Mouse (Mus musculus): ENCODE results near the gene Tmcc3.

Tmcc3 gene

DNA sequence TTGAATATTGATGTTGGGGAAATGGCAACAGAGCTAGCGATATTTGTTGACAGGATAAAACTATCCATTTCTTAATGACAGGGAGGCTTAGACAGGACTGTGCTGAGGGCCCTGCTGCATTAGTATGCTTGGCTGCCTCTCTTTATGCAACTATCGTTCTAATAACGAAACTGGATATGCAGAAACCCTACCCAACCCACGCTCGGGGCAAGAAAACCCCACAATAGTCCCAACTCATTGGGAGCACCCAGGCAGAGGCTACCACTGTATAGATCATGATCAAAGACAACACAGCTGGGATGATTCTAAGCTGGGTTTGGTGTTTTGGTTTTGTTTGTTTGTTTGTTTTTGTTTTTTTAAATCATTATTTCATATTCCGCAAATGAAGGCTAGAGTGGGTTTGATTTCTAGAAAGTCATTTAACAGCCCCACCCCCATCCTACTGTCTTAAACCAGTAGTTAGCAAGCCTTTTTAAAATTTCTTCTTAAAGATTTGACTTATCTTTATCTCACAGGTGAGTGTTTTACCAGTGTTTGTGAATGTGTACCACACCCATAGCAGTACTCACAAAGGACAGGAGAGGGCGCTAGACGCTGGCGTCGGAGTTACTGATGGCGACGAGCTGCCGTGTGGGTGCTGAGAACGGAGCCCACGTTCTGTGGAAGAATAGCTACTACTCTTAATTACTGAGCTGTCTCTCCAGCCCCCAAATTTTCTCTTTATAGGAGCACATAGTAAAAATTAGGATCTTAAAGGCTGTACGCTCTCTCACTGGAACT, 20.8 kb downstream of the Tmcc3 start:
- DNase-seq (ENCODE audit: low read depth) = no peak

DNA sequence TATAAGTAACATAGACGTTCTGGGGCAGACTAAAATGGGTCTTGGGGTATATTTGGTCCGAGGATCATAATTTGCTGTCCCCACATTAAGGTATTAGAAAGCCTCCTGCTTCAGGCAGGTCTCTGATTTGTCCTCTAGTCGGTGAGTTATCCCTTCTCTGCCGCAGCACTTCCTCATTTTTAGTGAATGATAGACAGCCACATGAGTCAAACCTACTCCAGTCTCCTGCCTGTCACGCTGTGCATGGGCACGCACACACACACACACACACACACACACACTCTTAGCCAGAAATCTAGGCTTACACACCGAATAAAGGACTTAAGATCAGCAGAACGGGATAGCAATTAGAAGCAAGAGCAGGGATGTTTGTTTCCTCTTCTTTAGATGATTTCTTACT, 21.6 kb downstream of the Tmcc3 start:
- DNase-seq (ENCODE audit: low read depth) = no peak

DNA sequence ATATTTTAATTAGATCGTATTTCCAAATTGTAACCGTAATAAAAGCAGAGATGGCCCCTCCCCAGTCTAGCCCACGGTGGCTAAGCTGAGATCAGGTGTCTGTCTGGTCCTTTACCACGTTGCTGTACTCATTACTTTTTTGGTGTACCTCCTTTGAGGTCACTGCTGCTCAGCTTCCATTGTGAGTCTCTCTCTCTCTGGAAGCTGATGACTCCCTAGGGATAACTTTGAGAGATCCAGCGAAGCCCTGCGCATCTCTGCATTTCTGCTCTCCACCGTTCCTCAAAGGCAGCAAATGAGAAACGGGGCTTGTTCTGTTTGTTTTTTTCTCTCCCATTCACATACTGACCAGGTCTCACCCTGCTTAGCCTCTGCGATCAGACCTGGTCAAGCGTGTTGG, 23.3 kb downstream of the Tmcc3 start:
- DNase-seq (ENCODE audit: low read depth) = no peak

DNA sequence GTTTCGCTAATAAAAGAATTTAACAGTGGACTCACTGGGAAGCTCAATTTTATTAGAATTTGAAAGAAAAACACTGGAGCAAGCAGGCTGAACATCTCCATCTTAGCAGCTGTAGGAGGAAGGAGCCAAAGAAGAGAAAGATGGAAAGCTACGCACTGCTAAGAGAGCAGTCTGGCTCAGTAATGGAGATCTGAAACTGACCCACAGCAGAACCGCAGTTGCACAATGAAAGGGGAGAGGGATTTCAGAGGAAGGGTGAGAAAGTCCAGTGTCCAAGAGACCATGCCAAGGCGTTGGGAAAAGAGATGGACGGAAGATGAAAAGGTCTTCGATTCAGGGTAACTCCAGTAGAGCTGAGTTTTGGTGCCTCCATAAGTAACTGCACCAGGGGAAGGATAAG, 24.3 kb downstream of the Tmcc3 start:
- no peak for DNase-seq (ENCODE audit: low read depth)

DNA sequence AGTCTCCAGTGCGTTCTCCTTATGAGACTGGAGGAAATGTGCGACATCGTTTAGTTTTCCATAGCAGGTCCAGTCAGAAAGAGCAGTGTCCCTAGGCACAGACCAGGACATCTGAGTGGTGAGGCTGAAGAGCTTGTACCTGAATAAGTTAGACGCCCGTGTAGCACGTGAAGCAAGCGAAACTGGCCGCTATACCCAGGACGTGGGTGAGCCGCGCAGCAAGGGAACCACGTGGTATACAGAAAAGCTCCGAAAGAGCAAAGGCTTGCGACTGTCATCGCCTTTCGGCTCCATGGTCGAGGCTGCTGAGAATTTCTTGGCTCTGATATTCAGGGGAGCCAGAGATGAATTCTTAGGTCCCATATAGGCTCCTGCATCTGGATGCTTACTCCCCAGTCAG, 29.8 kb downstream of the Tmcc3 start:
- no peak for DNase-seq (ENCODE audit: low read depth)

DNA sequence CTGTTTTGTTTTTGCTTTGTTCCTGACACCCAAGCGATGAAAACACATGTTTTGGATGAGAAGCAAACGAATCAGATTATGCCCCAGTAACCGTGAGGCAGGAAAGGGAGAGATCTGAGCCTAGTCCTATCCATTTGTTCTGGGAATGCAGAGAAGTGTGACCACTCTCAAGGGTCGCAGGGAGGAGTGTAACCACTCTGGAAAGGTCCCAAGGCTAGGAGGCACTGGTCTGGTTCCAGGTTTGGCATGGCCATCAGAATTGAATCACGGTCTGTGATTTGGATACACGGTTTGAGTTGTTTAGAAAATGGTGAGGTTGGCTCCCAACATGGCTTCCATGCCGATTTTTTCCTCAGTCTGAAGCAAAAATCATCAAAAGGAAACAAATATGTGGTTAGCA, 30.5 kb downstream of the Tmcc3 start:
- DNase-seq (ENCODE audit: low read depth) = no peak

DNA sequence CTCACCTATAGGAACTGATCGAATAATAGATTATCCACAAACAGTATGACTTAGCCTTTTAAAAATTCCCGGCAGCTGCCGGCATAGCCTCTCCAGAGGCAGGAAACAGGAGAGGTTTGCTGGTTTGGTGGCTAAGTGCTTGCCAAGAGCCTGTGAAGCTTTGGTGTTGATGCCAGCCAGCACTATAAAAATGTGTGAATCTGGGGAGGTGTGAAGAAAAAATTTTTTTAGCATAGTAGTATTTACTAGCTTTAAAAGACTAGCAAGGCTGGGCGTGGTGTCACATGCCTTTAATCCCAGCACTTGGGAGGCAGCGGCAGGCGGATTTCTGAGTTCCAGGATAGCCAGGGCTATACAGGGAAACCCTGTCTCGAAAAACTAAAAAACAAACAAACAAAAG, 31.8 kb downstream of the Tmcc3 start:
- no peak for DNase-seq (ENCODE audit: low read depth)

DNA sequence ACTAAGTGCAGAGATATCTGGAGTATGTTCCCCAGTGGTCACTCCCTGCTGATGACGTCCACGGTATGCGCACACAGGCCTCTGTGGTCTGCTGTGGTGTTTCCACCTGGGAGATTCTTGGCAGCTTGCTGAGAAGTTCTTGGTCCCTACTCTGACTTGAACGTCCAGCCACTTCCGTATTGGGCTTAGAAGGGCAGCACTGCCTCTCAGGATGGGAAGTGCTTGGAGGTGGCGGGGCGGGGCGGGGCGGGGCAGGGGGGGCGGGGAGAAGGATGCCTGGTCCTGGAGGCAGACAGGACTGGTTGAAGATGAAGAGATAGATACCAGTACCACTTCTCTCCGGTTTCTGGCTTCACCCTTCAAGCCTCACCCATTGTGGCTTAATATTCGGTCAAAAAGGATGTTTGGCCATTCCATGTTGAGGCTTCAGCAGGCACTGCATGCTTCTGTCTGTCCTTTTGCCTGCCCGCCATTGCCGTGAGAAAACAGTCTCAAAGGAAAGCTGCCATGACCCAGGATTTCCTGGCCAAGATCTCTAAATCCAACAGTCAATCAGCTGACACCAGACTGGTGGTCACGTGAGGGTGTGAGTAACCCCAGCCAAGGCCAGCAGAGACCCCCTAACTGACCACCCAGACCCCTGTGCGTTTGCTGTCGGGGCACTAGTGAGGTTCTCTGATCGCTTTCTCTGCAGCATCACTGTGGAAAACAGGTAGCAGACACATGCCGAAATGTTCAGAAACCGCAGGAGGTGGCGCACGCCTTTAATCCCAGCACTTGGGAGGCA, 33.1 kb downstream of the Tmcc3 start:
- DNase-seq (ENCODE audit: low read depth) = no peak

DNA sequence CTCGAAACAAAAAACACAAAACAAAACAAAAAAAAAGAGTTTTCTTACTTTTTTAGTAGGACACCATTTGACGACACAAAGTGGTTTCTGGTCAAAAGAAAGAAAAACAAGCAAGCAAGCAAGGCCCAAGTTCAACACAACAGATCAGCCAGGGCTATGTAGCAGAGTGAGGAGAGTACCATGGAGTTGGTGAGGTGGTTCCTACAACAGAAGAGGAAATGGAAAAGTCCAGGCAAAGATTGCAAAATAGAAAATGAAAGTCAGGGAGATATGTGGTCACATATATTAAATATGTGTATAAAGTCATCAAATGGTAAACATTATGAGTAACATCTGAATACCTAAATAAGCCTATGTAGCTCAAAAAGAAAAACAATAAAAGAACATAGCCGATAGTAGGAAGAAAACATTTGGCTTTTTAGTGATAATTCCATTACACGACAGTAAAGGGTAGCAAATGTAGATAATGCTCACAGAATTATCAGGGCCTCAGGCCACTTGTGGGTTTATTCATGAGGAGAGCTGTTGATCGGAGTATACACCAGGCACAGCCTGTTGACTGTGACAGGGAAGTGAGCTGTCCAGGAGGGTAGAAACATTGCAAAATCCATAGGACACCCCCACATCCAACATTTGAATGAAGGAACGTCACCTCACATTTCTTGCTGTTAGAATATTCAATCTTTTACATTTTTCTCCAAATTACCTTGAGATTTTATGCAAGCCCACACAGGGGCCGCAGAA, 33.9 kb downstream of the Tmcc3 start:
- DNase-seq (ENCODE audit: low read depth) = no peak

DNA sequence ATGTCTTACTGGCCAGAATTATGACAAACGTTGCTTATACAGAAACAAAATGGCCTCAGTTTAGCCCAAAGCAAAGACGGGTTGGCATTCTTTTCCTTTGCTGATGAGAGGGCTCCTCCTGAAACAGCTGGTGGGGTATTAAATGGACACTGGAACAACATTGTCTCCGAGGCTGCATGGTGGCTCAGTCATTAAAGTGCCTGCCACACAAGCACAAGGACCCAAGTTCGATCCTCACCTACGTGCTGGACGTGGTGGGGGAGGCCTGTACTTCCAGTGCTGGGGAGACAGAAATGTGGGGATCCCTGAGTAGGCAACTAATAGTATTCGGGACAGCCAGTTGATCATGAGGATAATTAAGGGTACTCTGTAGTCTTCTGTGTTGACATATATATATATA, 34.8 kb downstream of the Tmcc3 start:
- DNase-seq (ENCODE audit: low read depth) = no peak

DNA sequence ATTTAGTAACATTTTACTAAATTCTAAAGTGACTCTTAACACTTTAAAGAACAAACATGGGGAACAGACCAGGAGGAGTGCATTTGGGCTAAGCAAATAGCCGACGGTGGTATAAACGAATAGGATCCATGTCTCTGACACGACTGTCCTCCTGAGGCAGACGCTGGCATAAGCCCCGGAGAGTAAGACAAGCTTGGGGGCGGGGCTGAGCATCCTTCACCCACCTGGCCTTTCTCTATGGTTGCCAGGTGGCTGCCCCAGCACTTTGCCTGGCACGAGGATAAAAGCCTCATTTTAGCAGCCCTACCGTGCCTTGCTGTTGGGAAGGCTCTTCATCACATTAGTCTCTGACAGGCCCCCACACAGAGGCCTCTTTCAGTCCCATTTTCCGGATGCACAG, 35.5 kb downstream of the Tmcc3 start:
- no peak for DNase-seq (ENCODE audit: low read depth)

DNA sequence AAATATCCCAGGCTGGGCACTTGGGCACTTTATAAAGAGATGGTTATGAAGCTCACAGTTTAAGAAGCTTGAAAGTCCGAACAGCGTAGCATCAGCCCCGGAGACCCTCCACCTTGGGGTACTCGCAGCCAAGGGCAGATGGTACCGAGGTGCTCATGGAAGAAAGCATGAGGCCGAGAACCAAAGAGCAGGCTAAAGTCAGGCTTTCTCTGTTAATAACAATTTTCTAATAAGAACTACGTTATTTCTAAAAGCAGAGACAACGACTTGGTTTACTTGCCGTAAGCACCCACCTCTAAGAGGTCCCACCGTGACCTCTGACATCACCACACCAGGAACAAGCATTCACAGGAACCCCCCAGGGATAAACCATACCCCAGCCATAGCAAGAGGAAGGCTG, 36.2 kb downstream of the Tmcc3 start:
- no peak for DNase-seq (ENCODE audit: low read depth)

DNA sequence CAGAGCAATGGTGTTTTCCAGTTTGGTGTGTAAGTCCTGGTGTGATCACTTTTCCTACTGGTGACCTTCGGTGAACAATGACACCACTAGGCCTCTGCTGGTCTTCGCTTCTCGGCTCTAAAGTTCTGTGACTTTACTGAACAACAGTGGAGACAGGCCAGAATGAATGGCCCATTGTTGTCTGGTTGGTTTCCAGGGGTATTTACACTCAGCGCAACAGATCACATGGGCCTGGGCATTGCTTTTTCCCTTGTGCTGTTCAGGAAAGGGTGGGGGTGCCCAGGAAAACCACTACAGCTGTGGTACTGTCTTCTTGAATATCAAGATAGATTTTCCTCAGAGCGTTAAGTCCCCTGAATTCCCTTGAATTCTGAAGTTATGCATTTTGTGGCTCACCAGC, 38.5 kb downstream of the Tmcc3 start:
- no peak for DNase-seq (ENCODE audit: low read depth)

DNA sequence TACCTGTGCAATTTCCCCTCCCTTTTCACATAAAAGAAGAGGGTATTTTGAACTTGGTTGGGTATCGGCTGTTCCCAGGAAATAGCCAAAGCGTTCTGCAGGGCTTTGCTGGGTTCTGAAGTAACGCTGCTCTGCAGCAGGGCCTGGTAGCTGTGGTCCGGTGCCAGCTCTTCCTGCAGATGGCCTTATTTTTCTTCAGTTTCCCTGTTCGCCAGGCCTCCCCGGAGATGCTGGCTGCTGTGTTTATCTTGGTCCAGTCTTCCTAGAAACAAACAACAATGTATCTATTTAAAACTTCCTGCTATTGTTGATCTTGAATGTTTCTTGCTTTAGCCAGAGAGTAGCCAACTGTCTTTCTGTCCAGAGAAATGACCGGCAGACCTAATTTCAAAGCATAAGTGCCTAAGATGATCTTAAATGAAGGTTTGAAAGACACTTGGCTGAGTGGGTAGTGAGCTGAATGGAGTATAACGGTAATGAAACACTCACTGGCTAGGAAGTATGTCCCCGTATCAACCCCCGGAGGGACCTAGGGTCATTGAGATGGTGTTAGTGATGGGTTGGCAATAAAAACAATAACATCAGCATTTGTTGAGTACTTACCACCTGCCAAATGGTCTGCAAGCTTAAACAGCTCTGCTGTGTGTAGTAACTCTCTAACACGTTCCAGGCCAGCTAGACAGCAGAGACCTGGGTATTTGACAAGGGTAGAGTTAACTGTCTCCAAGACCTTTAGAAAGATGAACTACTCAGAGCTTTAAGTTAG, 39.3 kb downstream of the Tmcc3 start:
- no peak for DNase-seq (ENCODE audit: low read depth)

DNA sequence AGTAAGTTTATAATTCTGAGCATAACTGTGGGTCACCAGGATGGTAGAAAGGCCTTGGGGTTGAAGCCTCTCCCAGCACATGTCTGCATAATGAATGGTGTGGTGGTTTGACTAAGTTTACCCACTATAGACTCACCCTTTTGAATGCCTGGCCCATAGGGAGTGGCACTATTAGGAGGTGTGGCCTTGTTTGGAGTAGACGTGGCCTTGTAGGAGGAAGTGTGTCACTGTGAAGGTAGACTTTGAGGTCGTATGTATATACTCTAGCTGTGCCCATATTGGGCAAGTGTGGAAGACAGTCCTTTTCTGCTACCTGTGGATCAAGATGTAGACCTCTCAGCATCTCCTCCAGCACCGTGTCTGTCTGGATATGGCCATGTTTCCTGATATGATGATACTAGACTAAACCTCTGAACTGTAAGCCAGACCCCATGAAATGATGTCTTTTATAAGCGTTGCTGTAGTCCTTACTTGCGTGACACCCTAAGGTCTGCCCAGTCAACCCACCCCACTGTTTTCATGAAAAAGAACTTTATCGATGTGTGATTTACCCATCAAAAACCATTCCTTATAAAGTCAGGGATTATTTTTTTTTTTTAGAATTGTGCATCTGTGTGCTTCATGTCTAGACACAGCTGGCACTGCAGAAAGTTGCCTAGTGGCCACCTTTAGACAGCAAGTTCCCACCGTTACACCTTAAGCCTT, 40.6 kb downstream of the Tmcc3 start:
- no peak for DNase-seq (ENCODE audit: low read depth)

DNA sequence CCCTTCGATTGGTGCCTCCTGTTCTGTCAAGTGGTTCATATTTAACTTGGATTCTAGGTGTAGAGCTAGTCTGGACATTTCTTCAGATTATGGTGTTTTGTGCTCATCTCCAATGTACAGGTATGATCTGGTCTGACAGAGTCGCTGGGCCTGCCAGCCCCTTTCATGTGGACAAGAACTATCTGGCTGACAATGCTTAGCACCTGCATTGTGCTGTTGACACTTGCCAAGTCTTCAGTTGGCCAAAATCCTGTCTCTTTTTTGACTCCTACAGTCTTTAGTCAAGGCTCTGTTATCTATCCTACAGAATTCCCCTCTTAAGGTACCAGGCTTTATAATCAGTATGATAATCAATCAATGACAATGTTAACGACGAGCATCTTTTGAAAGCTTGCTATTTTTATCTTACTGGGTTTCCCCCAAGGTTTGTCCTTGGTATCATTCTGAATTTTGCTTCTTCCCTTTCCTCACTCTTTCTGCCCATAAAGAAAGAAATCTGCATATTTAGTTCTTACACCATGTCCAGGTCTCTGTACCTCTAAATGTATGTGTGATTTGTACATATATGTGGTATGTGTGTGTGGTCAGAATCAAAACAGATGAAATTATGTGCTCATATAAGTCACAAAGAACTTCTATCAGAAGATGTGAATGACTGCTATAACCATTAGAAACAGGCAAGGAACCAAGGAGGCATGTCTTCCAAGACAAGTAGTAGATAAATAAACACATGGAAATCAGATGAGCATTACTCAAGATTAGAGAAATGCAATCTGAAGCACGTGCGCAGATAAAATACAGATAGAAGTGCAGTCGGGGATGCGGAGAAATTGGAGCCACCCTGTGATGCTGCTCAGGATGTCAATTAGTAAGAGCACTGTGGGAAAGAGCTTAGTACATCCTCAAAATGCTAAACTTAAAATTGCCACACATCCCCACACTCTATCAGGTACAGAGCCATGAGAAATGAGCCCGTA, 41.4 kb downstream of the Tmcc3 start:
- DNase-seq (ENCODE audit: low read depth) = no peak

DNA sequence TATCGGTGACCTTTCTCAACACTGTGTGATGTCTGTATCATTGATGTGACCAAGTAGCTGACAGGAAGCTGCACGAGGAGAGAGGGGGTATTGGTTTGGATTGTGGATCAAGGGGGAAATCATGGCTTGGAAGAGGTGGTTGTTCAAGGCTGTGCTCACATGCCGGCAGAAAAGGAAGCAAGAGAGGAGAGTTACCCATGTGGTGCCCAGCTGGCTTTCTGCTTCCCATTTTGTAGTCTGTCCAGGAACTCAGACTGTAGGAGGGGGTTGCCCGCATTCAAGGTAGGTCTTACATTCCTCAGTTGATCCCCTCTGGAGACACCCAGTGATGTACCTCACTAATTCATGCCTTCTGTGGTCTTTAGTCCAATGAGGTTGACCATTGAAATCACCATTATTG, 42.3 kb downstream of the Tmcc3 start:
- no peak for DNase-seq (ENCODE audit: low read depth)

DNA sequence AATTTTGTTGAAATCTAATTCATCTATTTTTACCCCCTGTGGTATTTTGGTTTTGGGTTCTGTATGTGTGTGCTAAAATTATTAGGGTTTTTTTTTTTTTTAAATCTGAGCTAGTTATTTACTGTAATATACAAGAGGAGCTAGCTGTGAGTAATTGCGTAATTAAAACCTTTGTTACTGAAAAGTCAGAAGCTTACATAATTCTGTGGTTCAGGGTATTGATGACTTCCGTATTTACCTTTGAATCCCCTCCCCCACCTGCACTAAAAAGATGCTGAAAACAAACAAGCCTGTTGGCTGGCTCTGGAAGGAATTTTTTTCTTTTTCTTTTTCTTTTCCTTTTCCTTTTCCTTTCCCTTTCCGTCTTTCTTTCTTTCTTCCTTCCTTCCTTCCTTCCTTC, 42.7 kb downstream of the Tmcc3 start:
- DNase-seq (ENCODE audit: low read depth) = no peak

DNA sequence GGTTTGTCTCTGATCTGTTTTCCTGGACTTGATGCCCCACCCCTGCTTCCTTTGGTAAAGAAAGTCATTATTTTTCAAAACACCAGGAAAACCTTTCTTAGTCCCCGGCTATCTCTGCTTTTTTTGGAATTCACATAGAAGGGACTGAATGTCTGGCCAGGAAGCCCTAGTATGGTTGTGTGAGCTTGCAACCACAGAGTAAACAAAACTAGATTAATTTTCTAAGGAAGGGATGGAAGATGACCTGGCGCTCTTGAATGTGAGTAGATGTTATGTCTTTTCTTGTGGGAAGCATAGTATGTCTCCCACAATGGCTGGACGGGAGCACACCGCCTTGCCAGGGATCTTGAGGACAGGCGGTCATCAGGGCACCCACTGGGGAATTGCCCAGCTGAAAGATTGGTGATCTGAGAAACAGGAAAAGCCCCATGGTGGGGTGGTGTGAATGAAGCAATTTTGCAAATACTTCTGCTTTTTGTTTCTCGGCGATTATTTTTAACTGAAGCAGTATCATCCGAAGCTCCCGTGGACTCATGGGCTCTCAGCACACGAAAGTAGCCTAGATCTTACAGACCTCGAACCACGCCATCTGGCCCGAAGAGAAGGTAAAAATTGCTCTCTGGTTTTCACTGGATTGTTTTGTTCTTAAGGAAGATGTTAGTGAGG, 44.9 kb downstream of the Tmcc3 start:
- no peak for DNase-seq (ENCODE audit: low read depth)

DNA sequence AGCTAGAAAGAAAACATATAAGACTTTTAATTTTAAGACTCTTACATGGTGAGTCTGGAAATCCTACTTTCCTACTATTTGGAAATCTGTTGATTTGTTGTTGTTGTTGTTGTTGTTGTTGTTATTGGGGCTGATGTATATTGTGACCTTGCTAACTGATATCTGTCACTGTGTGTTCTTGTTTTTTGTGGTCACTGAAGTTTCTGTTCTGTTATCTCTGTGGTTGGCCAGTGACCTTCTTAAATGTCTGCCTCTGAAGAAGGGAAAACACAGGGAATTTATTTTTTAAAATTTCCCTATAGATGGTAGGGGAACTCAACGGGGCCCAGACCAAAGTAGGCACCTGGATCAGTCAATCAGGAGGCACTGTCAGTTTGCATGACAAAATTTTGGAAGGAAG, 48.9 kb downstream of the Tmcc3 start:
- no peak for DNase-seq (ENCODE audit: low read depth)

Data from c-Kit-positive CD71-negative TER-119-negative erythroid progenitor cells, embryonic 14.5 days (primary cell).